Mouse (Mus musculus): Measurements from ENCODE around the gene Mcm6.

DNA sequence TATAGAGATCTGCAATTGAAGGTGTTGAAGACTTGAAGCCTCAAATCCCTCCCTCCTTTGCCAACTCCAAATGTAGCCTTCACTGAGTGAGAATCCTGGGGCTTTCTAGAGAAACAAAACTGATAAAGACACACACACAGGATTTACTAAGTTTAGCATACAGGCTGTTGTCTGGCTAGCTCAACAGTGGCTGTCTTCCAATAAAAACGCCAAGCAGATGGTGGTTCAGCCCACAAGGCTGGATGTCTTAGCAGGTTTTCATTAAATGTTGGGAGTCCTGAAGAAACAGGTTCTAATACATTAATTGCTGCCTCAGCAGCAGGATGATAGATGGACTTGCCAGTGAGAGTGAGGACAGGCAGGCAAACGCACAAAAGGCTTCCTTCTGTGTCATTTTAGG, 1.1 kb upstream of the Mcm6 start:
- no peak for TF ChIP-seq POLR2A (IDR thresholded peaks at IDR 0.05; ENCODE audit: extremely low read depth, insufficient read depth, low read length)
- no peak for TF ChIP-seq CTCF (IDR thresholded peaks at IDR 0.05; ENCODE audit: extremely low read depth, insufficient read depth, low read length)

Measured in cortical plate, adult 2 months (tissue).